Mouse (Mus musculus): Measurements from ENCODE around the gene Gm11992.

DNA sequence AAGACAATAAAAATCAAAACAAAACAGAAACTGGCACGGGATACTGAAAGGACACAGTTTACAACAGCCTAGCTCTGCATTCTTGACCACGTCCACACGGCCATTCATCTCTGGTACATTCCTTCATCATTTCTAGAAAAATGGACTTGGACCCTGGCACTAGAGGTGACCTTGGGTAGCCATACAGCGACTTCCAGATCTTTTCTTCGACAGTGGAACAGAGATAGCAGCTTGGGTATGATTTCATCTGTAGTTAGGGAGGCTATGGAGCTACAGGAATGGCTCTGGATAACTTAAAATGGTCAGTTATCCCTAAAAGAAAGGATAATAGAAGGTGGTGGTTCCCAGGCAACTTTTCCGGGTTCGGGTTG, 69.6 kb downstream of the Gm11992 start, which contains the start of gene Upp1:
- TF ChIP-seq CTCF (IDR thresholded peaks at IDR 0.05; ENCODE audit: low read depth) (no peak), EP300 (IDR thresholded peaks at IDR 0.05; ENCODE audit: low read depth) (no peak)
